Mouse (Mus musculus) erythroblast, embryonic 14.5 days (primary cell): ENCODE results near the gene Rbfox2.

Experiments used
- GATA1 ChIP-seq: IDR thresholded peaks from 2 replicates; pipeline ENCODE4 v1.6.1; 2012; ENCODE audit warnings: low read length, inconsistent platforms, mixed read lengths
- TAL1 ChIP-seq: IDR thresholded peaks from 3 replicates; pipeline ENCODE4 v1.6.1; 2012; ENCODE audit warnings: low read length, inconsistent platforms, mixed read lengths

- TF ChIP-seq GATA1 (no peak), TAL1 (no peak)
Measured at GRCm38 (mm10) chr15:77151816-77152215, 155.0 kb downstream of the Rbfox2 start.
